Mouse (Mus musculus) neutrophil, adult 83 days (primary cell): ENCODE data around the gene Adam21. TPM values are rescaled to one million over a fixed set of nuclear protein-coding genes. Genes with fewer than 3 reads are reported as not detected.

ENCODE experiments used
- total RNA-seq, 2 experiments: library from RNA; stranded (reverse); gene quantifications; one replicate each; pipeline ENCODE4 v1.2.4; 2023

Gene Adam21
- not detected for total RNA-seq

DNA sequence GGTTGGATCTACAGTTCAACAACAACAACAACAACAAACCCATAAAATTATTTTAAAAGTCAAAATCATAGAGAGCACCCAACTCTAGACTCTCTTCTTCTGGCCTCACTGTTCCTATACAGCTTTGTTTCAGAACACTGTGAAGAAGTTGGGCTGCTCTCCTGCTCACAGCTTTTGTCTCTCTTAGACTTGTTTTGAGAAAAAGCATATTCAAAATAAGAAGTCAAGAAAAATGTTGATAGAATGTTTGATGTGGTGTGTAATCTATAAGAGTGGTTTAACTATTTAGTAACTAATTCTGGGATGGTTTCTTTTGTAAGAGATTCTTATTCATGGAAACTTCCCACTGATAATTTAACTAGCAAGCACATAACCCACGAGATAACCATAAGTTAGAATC is at the start of gene Adam21:
TSS of gene Adam21 (minus strand) at position 101 of the 400 bp plus-strand sequence.

DNA sequence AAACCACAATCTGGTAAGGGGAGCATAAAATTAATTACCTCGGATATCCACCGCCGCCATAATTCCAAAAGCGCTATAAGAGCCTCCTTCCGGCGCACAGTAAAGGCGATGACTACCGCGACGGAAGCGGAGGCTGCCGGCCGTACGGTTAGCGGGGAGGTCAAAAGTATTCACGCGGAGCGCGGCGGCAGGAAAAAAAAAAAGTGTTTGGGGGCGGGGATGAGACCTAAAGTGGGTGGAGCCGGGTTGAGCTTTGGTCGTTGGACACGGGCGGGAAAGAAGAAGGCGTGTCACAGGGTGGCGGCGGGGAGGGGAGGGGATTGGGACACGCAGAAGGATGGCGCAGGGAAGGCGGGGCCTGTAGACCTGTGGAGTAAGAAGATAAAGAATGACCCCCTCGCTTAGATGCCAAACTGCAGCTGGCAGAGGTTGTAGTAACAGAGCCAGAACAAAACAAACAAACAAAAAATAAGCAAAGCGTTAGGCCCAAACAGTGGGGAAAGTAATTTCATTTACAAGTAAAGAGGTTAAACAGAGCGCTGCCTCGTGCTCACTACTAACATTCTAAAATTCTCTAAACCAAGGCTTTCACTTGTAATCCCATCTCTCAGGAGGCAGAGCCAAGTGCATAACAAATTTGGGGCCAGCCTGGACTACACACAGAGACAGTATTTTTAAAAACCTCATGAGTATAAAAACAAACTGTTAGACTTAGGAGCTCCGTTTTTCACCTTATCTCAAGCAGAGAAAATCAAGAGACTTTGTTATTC is 26.8 kb upstream of the Adam21 start, which contains the start of gene Med6:
TSS of gene Med6 (minus strand) at position 107 of the 770 bp plus-strand sequence.

DNA sequence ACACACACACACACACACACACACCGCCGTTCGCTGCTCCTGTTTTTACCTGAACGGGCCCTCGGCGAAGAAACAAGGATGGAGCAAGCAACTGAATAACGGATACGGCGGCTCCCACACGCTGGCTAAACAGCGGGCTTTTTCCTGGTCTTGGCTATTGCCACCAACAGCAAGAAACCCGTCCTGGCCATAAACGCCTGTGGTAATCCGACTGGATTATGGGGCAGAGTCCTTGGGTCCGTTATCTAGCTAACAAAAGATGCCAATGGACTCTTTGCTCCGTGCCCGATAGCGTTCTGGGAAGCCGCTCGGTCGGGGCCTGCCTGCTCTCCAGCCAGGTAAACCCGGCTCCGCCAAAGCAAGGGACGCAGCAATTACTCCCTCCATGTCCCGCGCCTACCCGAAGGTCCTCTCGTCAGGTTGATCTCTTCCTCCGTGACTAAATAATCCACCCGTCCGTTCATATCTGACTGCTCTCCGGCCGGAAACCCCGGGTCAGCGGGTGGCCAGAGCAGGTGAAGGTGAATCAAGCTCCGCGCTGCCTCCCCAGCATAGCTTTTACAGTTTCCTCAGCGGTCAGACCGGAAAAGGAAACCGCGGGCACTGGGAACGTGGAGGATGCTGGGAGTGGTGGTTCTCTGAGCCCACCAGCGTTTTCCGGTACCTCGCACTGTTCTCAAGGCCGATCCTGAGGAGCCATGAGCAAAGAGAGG is 35.8 kb downstream of the Adam21 start, which contains the start of the genes Gm20498 and Synj2bp:
TSS of gene Gm20498 (minus strand) at position 590 of the 713 bp plus-strand sequence.
TSS of gene Synj2bp (minus strand) at position 596 of the 713 bp plus-strand sequence.

Other genes with a start within 250 kb of the Adam21 start
- gene Slc8a3, start 235.3 kb downstream of the Adam21 start, total RNA-seq: under 1 TPM; 0.24 to 0.38 TPM
- under 1 TPM; 0.31 to 0.93 TPM for gene Gm4787, start 189.0 kb downstream of the Adam21 start, total RNA-seq
- gene Adam4, start 146.5 kb downstream of the Adam21 start, total RNA-seq: 1 to 10 TPM in 1 of 2 experiments, under 1 TPM in 1; 0.48 to 1.1 TPM
- gene Cox16, start 83.3 kb downstream of the Adam21 start, total RNA-seq: 10 to 100 TPM; 28.2 to 38.4 TPM
- gene Gm20498, start 35.6 kb downstream of the Adam21 start, total RNA-seq: 1 to 10 TPM; 8.8 to 9.7 TPM
- 10 to 100 TPM; 11.9 to 13.7 TPM for gene Synj2bp, start 35.6 kb downstream of the Adam21 start, total RNA-seq
- gene Med6, start 26.5 kb upstream of the Adam21 start, total RNA-seq: 10 to 100 TPM; 22.3 to 23.8 TPM
- not detected for gene Ttc9, start 62.8 kb upstream of the Adam21 start, total RNA-seq
- gene Map3k9, start 212.7 kb upstream of the Adam21 start, total RNA-seq: 10 to 100 TPM; 32.6 to 37.3 TPM